Mouse (Mus musculus) stomach, postnatal 0 days (tissue): ENCODE results near the gene Tnrc18. TPM values are rescaled to one million over a fixed set of nuclear protein-coding genes. Genes with fewer than 3 reads are reported as not detected.
A peak's percentile ranks its signal among the peaks of the same experiment; 100 is the strongest.

Experiments
- ATAC-seq: fragments of 200-750 bp; cut with Nextera tagmentation; 2 replicates; pipeline ENCODE4 v1.8.0; 2017; ENCODE audit not compliant: low FRiP score, low TSS enrichment
- DNase-seq: peaks from one replicate; pipeline ENCODE4 v3.0.0-alpha.2; 2016; ENCODE audit warnings: low spot score
- H3K27ac ChIP-seq: fragments of 300-500 bp; sonication (generic); replicated peaks from 2 replicates; pipeline ENCODE4 v1.5.1; 2014; ENCODE audit warnings: mild to moderate bottlenecking, control low read depth
- H3K27me3 ChIP-seq: fragments of 300-500 bp; sonication (generic); 2 replicates; pipeline ENCODE4 v1.6.1; 2014; ENCODE audit warnings: low read length; ENCODE audit not compliant: control insufficient read depth, insufficient read depth
- H3K36me3 ChIP-seq: fragments of 300-500 bp; sonication (generic); 2 replicates; pipeline ENCODE4 v1.6.1; 2014; ENCODE audit warnings: low read length, mixed read lengths; ENCODE audit not compliant: control insufficient read depth, insufficient read depth
- H3K4me1 ChIP-seq: fragments of 300-500 bp; sonication (generic); replicated peaks from 2 replicates; pipeline ENCODE4 v1.6.1; 2014; ENCODE audit warnings: antibody characterized with exemption; ENCODE audit not compliant: control insufficient read depth, insufficient read depth
- H3K4me2 ChIP-seq: fragments of 300-500 bp; sonication (generic); replicated peaks from 2 replicates; pipeline ENCODE4 v1.6.1; 2014; ENCODE audit warnings: low read depth, mild to moderate bottlenecking, control low read depth, moderate library complexity
- H3K4me3 ChIP-seq: fragments of 300-500 bp; sonication (generic); 2 replicates; pipeline ENCODE4 v1.5.1; 2014; ENCODE audit warnings: low read depth, low read length, control low read depth
- H3K9ac ChIP-seq: fragments of 300-500 bp; sonication (generic); 2 replicates; pipeline ENCODE4 v1.6.1; 2014; ENCODE audit warnings: mild to moderate bottlenecking, low read length, control low read depth, mixed read lengths
- H3K9me3 ChIP-seq: fragments of 300-500 bp; sonication (generic); 2 replicates; pipeline ENCODE4 v1.6.1; 2016; ENCODE audit warnings: low read length; ENCODE audit not compliant: control insufficient read depth
- CTCF ChIP-seq: IDR thresholded peaks from 2 replicates; pipeline ENCODE4 v1.5.1; 2016; ENCODE audit warnings: antibody characterized with exemption, low read depth, mild to moderate bottlenecking, moderate library complexity
- EP300 ChIP-seq: optimal IDR thresholded peaks from 2 replicates; pipeline ENCODE3; 2016; ENCODE audit warnings: antibody characterized with exemption
- WGBS: fragments of 180-500 bp; shearing (Covaris S2); extraction: QIAGEN DNeasy Blood & Tissue Kit; methylation state at CpG from one replicate; pipeline ENCODE4 v1.1.7; 2014; 5-methylcytosine and 5-hydroxymethylcytosine counted together
- polyA plus RNA-seq: library from polyadenylated mRNA; unstranded; fragments of >200 nt; fragmentation: Nextera tagmentation; extraction: Ambion mirVana; gene quantifications from 2 replicates; pipeline ENCODE4 v1.2.1, GENCODE M21; 2015

Tnrc18 gene
- polyA plus RNA-seq, 1 experiment from 2014 or later, result 12.5 TPM

DNA sequence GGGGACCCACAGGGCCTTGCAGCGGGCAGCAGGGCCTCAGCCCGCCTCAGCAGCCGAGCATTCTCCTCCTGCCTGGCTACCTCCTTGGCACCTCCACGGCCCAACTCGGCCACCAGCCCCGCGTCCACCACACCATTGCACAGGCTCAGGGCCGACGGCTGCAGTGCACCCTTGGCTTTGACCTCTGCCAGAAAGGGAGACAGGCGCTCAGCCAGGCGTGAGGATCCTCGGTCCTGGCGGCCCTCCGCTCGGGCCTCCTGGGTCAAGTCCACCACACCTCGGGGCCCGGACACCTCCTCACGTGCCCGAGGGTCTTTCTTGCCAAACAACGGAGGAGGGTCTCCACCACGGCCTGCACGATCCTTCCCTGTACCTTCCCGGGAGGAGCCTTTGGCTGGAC is 29.2 kb downstream of the Tnrc18 start:
- Histone ChIP-seq H3K9me3 (no peaks in the 10 kb centered on the region), H3K27ac (no peak overlapping the region), H3K36me3 (peaks cover 26% of the 10 kb centered on the region), H3K4me2 (no peak overlapping the region), H3K4me3 (no peak overlapping the region), H3K9ac (no peak overlapping the region), H3K27me3 (no peaks in the 10 kb centered on the region), H3K4me1 (no peaks in the 10 kb centered on the region; the same call in 1 of the 2 replicates)
- no peak for DNase-seq
- TF ChIP-seq EP300 (no peak), CTCF (no peak)
- no peak for ATAC-seq
- 97% methylated on average over 23 of the region's 23 CpGs for WGBS

DNA sequence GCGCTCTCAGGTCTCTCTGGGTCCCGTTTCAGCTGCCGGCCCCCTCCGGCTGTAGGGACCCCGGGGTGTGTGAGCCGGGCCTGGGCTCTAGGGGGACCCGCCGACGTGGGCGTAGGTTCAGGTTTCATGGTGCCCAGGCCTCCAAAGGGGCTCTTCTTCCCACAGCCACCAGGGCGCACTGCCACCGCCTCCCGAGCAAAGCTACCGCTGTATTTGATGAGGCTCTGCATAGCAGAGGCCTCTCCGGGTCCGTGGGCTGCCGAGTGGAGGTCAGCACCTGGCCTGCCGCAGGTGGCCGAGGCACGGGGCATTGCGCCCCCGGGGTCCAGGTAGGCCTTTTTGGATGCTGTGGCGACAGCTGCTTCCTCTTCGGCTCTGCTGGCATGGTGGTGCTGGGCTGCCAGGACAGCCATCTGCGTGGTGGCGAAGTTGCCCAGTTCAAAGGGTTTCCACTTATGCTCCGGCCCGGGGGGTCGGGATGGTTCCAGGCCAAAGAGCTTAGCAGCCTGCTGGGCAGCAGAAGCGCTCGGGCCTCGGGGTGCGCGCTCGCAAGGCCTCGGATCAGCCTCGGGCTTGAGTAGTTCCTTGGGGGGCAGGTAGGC is 30.1 kb downstream of the Tnrc18 start:
- ATAC-seq (no peak), DNase-seq (no peak)
- 0 out of 2 replicates have a peak, but pooled peaks have one; percentile 12 for TF ChIP-seq CTCF
- TF ChIP-seq EP300, result no peak
- Histone ChIP-seq H3K27ac (no peak overlapping the region), H3K27me3 (no peaks in the 10 kb centered on the region), H3K36me3 (peaks cover 22% of the 10 kb centered on the region), H3K4me3 (no peak overlapping the region), H3K4me2 (no peak overlapping the region), H3K9ac (no peak overlapping the region), H3K4me1 (peaks cover 2% of the 10 kb centered on the region; the same call in 1 of the 2 replicates), H3K9me3 (no peaks in the 10 kb centered on the region)
- 87% methylated on average over 34 of the region's 37 CpGs for WGBS

DNA sequence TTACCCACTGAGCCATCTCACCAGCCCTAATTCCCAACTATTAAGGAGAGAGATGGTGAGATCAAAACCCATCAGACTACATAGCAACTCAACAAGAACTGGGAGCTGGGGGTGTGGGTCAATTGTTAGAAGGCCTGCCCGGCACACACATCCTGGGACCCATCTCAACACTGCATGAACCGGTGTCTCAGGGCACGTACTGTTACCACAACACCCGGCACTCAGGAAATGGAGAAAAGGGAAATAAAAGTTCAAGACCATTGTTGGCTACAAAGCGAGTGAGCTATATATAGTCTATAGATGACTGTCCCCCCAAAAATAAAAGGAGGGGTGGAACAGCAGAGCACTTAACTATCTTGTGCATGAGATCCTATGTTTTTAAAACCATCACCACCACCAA is 30.8 kb downstream of the Tnrc18 start:
- 81% methylated on average over 5 of the region's 5 CpGs for WGBS
- no peak for DNase-seq
- peaks cover 22% of the 10 kb centered on the region for H3K36me3 ChIP-seq
- no peak overlapping the region for H3K27ac ChIP-seq
- peaks cover 2% of the 10 kb centered on the region; the same call in 1 of the 2 replicates for H3K4me1 ChIP-seq
- no peak for ATAC-seq
- TF ChIP-seq CTCF, result no peak
- no peak for TF ChIP-seq EP300
- H3K4me2 ChIP-seq, result no peak overlapping the region
- no peaks in the 10 kb centered on the region for H3K9me3 ChIP-seq
- no peaks in the 10 kb centered on the region for H3K27me3 ChIP-seq
- H3K9ac ChIP-seq, result no peak overlapping the region
- H3K4me3 ChIP-seq, result no peak overlapping the region

DNA sequence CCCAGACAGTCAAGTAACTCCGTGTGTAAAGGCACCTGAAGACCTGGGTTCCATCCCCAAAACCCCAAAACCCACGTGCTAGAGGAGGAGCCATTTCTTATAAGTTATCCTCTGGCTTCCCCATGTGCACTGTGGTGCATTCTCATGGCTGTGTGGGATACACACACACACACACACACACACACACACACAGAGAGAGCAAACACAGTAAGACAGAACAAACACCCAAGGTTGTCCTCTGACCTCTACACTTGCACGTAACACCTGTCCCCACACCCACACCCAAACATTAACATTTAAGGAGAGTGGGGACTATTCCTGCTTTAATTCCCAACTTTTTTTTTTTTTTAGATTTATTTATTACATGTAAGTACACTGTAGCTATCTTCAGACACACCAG is 31.2 kb downstream of the Tnrc18 start:
- H3K27ac ChIP-seq, result no peak overlapping the region
- no peak for DNase-seq
- 78% methylated on average over 3 of the region's 3 CpGs for WGBS
- TF ChIP-seq CTCF (no peak), EP300 (no peak)
- H3K4me1 ChIP-seq, result peaks cover 2% of the 10 kb centered on the region; the same call in 1 of the 2 replicates
- peaks cover 22% of the 10 kb centered on the region for H3K36me3 ChIP-seq
- no peak overlapping the region for H3K4me3 ChIP-seq
- H3K9me3 ChIP-seq, result no peaks in the 10 kb centered on the region
- no peaks in the 10 kb centered on the region for H3K27me3 ChIP-seq
- ATAC-seq, result no peak
- H3K4me2 ChIP-seq, result no peak overlapping the region
- no peak overlapping the region for H3K9ac ChIP-seq

DNA sequence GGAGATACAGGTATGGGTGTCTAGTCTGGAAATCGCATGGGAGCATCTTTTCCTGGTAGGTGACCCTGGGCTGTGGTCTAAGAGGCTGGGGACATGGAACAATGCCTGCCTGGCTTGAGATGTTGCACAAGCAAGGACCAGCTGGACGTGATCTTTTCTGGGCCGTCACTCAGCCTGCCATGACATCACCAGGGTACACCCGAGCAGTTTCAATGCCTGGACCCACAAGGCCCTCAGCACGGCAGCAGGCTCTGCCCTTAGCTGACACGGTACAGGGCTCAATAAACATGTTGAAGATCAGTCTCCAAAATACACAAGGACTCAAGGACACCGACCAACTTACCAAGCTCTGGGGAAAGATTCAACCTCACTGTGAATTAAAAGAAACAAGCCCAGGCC is 34.3 kb downstream of the Tnrc18 start:
- no peaks in the 10 kb centered on the region for H3K9me3 ChIP-seq
- H3K27ac ChIP-seq, result peak overlapping the region; percentile 88
- H3K4me1 ChIP-seq, result peaks cover 5% of the 10 kb centered on the region; the same call in 1 of the 2 replicates
- WGBS, result 10% methylated on average over 7 of the region's 7 CpGs
- peak overlapping the region; percentile 8; the same call in 1 of the 2 replicates for H3K4me2 ChIP-seq
- peak; percentile 68 for DNase-seq
- no peaks in the 10 kb centered on the region for H3K27me3 ChIP-seq
- peak; percentile 68 for ATAC-seq
- no peak overlapping the region for H3K4me3 ChIP-seq
- peaks cover 18% of the 10 kb centered on the region; the same call in 1 of the 2 replicates for H3K36me3 ChIP-seq
- TF ChIP-seq CTCF (no peak), EP300 (no peak)
- H3K9ac ChIP-seq, result no peak overlapping the region

DNA sequence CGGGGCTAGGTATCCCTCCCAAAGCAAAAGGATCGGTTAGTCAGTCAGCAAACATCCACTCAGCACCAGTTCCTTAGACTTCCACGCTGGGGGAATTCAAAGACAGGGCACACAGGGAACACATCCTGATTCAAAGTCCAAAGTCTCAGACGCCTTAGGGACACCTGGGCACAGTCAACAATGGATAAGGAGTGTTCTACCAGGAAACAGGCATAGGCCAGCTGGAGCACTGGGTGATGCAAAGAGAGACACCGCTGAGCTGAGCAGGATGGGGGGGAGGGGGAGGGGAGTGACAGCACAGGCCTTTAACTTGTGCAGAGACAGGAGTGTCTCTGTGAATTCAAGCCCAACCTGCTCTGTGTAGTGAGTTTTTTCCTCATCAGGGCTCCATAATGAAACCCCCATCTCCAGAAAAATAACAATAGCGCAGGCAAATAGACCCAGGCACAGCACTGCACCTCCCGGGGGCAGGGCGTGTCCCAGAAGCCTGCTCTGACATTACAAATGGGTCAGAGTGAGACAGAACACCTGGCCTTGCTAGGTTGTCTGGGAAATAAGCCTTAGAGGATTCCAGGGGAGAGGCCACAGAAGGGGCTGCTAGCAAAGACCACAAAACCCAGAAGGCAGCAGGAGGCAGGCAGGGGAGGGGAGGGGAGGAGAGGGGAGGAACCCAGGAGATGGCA is 34.9 kb downstream of the Tnrc18 start:
- peak overlapping the region; percentile 88 for H3K27ac ChIP-seq
- DNase-seq (peak; percentile 79), ATAC-seq (peak; percentile 94)
- WGBS, result 41% methylated on average over 8 of the region's 8 CpGs
- H3K36me3 ChIP-seq, result peaks cover 12% of the 10 kb centered on the region; the same call in 1 of the 2 replicates
- no peak overlapping the region for H3K4me3 ChIP-seq
- no peaks in the 10 kb centered on the region for H3K27me3 ChIP-seq
- H3K4me1 ChIP-seq, result peaks cover 5% of the 10 kb centered on the region; the same call in 1 of the 2 replicates
- H3K9me3 ChIP-seq, result no peaks in the 10 kb centered on the region
- TF ChIP-seq EP300 (no peak), CTCF (no peak)
- H3K4me2 ChIP-seq, result peak overlapping the region; percentile 8; the same call in 1 of the 2 replicates
- no peak overlapping the region for H3K9ac ChIP-seq
